Mouse (Mus musculus): ENCODE results near the gene Eipr1.

Gene Eipr1

GRCm38 (mm10) chr12:28898307-28898706, 146.7 kb downstream of the Eipr1 start:
- DNase-seq = no peak

DNA sequence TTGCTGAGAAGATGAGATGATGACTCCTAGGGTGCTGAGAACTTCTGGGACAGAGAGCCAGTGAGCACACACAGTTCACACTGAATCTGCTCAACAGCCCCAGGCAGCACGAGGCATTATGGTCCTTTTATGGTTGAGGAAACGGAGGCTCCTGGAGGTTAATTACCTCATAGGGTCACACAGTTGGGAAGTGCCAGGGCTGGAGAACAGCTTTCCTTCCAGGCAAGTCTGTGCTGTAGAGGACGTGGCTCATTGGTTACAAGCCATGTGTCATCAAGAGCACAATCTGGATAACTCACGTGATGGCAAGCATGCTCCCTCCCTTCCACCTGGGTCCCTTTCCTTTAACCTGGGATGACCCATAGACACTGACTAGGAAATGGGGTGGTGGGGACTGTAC, 148.1 kb downstream of the Eipr1 start:
- no peak for DNase-seq

- no peak for DNase-seq
Observed at GRCm38 (mm10) chr12:28900341-28900740, 148.7 kb downstream of the Eipr1 start.

- no peak for DNase-seq
Observed at GRCm38 (mm10) chr12:28902132-28902531, 150.5 kb downstream of the Eipr1 start.

DNA sequence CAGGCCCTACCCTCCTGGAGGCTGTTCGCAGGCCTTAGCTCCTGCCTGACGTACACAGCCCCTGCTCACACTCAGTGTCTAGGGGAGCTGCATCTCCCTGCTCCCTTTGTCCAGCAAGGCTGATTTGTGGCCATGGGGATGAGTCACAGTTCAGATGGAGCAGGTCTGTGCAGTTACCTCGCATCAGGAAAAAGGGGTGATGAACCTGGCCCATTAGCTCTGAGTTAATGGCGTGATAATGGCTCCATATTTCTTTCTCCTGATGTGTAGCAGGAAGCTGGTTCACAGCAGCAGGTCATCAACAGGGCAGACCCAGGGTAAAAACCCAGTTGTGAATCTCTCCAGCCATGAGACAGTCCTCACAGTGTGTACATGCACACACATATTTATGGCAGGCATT, 151.5 kb downstream of the Eipr1 start:
- DNase-seq = no peak

- peak; percentile 42 for DNase-seq
Observed at GRCm38 (mm10) chr12:28905486-28905885, 153.9 kb downstream of the Eipr1 start.

GRCm38 (mm10) chr12:28906016-28906415, 154.4 kb downstream of the Eipr1 start:
- DNase-seq = peak; percentile 68

GRCm38 (mm10) chr12:28906809-28907297, 155.2 kb downstream of the Eipr1 start:
- peak; percentile 58 for DNase-seq

GRCm38 (mm10) chr12:28907814-28908213, 156.2 kb downstream of the Eipr1 start:
- DNase-seq = no peak

GRCm38 (mm10) chr12:28909851-28910250, 158.2 kb downstream of the Eipr1 start:
- DNase-seq = peak; percentile 76

DNA sequence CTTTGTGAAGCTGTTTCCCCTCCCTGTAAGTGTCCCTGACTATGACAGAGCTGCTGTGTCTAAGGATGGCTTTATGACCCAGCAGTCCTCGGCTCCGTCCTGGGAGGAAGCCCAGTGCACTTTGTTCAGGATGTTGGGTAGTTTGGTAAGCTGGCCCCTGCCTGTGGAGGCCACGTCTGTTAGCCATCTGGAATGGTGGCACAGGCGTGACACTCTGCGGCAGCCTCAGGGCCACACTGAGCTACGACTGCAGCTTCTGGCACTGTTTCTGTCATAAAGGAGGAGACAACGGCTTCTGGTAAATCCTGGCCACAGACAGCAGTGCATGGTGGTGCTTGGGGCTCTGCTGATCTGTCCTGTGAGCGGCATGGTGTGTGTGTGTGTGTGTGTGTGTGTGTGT, 159.0 kb downstream of the Eipr1 start:
- DNase-seq = peak; percentile 83

GRCm38 (mm10) chr12:28912351-28912936, 160.8 kb downstream of the Eipr1 start:
- peak; percentile 79 for DNase-seq

DNA sequence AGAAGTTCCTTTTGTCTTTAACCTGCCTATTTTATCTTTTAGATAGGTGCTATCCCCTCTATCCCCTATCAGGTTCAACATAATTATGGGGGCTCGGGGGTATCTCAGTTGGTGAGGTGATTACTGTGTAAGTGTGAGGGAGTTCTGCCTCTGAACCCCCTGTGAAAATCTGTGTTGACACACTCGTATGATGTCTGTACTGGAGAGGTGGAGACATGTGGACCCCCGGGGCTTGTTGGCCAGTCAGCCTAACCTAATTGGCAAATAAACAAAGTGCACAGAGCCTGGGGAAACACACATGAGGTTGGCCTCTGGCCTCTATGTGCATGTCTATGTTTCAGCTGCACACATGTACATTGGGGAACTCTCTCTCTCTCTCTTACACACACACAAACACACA, 161.5 kb downstream of the Eipr1 start:
- DNase-seq = peak; percentile 58

- peak; percentile 61 for DNase-seq
Observed at GRCm38 (mm10) chr12:28914056-28914455, 162.5 kb downstream of the Eipr1 start.

All from heart, adult 11 months (tissue).